Mouse (Mus musculus): Measurements from ENCODE around the gene Prpf8.
"Not testable (repeated sequence)": the region's sequence is repeated elsewhere in the genome, so short reads cannot be mapped to it uniquely, and the experiment has no call there.

Prpf8 gene

DNA sequence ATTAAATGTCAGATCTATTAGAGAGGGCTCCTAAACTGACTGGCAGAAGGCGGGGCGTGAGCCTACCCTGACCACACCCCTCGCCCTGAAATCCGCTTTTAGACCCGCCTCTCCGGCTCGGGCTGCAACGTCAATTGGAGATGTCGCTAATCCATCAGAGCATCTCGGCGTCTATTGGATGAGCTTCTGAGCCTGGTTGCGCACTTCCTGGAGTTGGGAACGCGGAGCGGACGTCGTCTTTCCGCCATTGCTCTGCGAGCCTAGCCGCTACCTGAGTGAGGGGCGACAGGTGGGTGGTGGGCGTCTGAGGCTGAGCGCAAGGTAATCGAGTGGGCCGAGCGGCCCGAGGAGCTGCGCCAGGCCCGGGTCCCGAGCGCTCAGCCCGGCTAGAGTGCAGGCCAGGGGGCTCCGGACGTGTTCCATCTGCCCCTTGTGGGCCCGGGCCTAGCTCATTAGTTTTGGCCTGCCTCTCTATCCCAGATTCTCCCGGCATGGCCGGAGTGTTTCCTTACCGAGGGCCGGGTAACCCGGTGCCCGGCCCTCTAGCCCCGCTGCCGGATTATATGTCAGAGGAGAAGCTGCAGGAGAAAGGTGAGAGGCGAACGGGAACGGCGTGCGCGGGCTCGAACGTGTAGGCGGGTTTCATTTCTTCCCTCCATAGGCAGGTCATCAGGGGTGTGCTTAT is at the start of gene Prpf8:
Gene Prpf8 (plus strand): TSS at position 216 of the 685 bp plus-strand sequence.
- DNase-seq (ENCODE audit: low spot score in 2 of 2) = peak; percentile 97

GRCm38 (mm10) chr11:75438194-75438593 is 48.4 kb upstream of the Prpf8 start:
- DNase-seq (ENCODE audit: low spot score in 2 of 2) = no peak

DNA sequence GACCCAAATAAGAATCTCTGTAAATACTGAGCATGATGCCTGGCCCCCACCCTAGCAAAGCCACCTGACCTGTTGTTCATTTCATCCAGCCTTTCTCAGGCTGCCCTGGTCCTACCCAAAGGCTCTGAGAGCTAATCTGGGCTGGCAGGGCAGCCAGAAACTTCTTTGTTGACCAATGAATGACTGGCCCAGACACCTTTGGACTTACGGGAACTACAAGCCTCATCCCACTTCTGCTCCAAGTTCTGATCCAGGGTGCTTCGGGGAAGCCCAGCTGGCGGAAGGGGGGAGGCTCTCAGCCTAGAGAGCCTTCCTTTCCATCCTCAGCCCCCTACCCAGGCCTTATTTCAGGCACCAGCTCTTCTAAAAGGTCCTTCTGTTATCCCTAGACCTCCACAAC is 47.8 kb upstream of the Prpf8 start:
- DNase-seq (ENCODE audit: low spot score in 2 of 2) = no peak

DNA sequence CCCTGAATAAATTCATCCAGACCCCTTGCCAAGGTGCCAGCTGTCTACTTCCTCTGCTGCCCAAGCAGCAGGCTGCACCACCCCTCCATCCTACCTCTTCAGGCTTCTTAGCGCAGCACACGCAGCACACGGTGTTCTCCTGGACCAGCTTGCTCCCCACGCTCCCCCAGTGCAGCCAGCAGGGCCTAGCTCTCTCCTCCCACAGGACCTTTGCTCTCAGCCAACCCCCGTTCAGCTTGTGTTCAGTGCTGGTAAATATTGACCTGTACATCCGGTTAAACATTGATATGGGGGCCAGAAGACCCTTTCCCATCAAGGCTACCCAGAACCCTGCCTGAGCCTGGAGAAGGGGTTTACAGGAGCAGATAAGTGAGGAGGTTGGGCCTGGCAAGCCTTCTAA is 47.3 kb upstream of the Prpf8 start, which contains the start of gene Serpinf2:
Gene Serpinf2 (minus strand): TSS at position 229 of the 400 bp plus-strand sequence.
- no peak for DNase-seq (ENCODE audit: low spot score in 2 of 2)

- DNase-seq (ENCODE audit: low spot score in 2 of 2) = no peak
Measured at GRCm38 (mm10) chr11:75439951-75440350, 46.7 kb upstream of the Prpf8 start.

DNA sequence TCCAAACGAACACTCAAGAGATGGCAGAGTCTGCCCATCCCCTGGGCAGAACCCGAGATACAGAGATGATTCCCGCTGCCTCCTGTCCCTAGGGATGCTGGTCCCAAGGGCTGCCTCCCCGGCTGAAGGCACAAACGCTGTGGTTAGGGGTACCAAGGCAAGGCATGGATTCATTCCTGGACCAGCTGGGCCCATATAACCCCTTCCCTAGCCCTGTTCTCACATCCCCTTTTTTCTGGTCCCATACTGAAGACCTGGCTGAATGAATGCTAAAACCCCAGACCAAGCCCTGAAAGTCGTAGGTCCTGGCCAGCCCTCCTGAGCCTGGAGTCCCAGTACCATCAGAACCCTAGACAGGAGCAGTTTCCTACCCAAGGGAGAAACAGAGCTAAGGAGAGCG is 45.6 kb upstream of the Prpf8 start:
- DNase-seq (ENCODE audit: low spot score in 2 of 2) = no peak

DNA sequence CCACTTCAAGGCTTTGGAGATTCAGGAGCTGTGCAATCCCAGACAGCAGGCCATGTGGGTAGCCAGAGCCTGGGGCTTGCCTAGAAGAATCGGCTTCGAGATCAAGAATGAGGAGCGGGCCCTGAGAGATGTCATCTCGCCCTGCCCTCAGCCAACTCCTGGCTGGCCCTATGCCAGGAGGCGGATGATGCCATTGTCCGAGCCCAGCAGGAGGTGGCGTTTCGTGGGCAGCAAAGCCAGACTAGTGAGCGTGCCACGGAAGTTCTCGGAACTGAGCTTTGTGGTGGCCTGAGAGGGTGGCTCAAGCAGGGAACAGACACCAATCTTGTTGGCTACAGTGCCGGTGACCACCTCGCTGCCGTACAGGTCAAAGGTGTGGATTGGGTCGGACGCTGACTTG is 45.0 kb upstream of the Prpf8 start:
- no peak for DNase-seq (ENCODE audit: low spot score in 2 of 2)

DNA sequence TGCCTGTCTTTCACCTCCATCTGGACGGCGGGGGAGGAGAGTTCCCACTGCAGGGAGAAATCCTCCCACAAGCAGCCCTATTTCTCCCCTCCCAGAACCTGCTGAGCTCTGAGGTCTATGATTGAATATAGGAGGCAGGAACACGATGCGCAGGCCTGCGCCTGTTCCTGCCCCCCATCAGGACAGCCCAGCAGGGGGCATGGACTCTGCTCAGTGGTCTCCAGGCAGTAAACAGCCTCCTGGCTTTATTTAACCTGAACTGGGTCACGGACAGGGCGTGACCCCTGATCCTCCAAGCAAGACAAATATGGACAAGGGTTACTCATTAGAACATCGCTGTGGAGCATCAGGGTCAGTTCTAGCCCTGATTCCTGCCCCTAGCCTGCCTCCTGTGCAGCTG is 42.9 kb upstream of the Prpf8 start:
- no peak for DNase-seq (ENCODE audit: low spot score in 2 of 2)

DNA sequence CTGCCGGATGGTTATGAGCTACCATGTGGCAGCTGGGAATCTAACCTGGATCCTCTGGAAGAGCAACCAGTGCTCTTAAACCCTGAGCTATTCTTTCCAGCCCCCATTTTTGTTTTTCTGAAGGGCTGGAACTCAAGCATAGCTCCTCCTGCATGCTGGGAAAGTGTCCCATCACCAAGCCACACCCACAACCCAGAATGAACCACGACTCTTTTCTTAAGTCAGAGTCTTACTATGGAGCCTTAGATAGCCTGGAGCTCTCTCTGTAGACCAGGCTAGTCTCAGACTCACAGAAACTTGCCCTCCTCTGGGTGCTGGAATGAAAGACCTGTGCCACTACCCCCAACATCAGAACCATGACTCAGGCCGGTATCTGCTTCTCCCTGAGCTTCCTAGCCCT is 38.0 kb upstream of the Prpf8 start:
- DNase-seq (ENCODE audit: low spot score in 2 of 2) = no peak

DNA sequence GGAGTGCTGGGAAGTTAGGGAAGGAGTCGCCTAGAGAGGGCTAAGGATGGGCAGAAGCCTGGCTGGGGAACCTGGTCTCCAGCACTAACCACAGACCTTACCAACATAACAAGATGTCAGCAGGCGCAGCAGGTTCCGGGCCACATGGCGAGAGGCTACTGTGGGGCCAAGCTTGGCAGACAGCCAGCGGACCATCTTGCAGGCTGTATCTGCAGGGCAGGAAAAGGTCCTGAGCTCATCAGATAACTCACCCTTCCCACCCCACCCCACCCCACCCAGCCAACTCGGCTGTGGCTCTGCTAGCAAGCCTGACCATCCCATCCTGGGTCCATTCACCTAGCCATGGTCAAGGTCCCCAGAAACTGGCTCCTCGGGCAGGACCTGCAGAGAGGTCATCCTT is 36.9 kb upstream of the Prpf8 start:
- no peak for DNase-seq (ENCODE audit: low spot score in 2 of 2)

- no peak for DNase-seq (ENCODE audit: low spot score in 2 of 2)
Measured at GRCm38 (mm10) chr11:75450304-75450908, 36.2 kb upstream of the Prpf8 start.

GRCm38 (mm10) chr11:75450936-75451335 is 35.7 kb upstream of the Prpf8 start:
- no peak for DNase-seq (ENCODE audit: low spot score in 2 of 2)

DNA sequence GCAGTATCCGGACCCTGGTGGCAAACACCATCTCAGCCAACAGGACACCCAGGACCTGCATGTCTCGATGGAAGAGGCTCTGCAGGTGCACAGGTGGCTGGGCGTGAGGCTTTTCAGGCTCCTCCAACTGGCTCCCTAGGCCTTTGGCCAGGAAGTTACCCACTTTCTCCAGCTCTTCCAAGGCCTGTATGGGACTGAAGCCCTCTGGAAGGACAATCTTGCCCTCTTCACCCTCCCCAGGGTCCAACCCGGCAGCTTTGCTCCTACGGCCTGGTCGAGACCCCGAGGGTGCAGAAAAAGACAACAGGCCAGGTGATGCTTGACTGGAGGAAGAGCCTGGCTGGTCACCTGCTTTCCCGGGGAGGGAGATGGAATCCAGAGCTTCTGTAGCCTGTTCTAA is 34.5 kb upstream of the Prpf8 start:
- no peak for DNase-seq (ENCODE audit: low spot score in 2 of 2)

- no peak for DNase-seq (ENCODE audit: low spot score in 2 of 2)
Measured at GRCm38 (mm10) chr11:75452812-75453557, 33.6 kb upstream of the Prpf8 start.

GRCm38 (mm10) chr11:75453991-75454930 is 32.4 kb upstream of the Prpf8 start, which contains the start of gene Wdr81:
TSS of gene Wdr81 (minus strand) at chr11:75454717.
- peak; percentile 82 to 88 for DNase-seq (ENCODE audit: low spot score in 2 of 2)

DNA sequence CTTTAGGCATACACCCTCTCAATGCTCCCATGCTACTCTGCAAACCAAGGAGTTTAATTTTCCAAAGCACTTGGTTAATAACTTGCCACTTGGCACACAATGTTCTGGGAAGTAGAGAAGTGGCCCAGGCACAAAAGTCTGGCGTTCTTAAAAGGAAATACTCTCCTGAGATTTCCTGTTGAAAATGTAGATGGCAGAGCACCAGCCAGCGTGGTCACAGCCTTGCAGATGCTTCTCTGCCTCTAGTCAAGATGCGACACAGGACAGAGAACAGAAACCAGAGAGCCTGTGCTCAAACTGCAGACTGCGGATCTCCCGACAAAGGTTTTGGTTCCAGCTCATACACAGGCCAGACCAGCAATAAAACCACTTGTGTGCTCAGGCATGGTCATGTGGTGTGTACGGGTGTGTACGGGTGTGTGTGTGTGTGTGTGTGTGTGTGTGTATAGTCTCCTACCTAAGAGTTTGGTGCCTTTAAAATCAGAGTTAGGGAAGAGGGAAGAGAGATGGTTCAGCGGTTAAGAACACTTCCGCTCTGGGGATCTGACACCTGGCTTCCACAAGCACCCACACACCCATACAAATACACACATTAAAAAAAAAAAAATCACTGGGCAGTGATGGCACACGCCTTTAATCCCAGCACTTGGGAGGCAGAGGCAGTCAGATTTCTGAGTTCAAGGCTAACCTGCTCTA is 31.4 kb upstream of the Prpf8 start:
- no peak for DNase-seq (ENCODE audit: low spot score in 2 of 2)

- not testable (repeated sequence) for DNase-seq (ENCODE audit: low spot score in 2 of 2)
Measured at GRCm38 (mm10) chr11:75455971-75456370, 30.6 kb upstream of the Prpf8 start.

- DNase-seq (ENCODE audit: low spot score in 2 of 2) = no peak
Measured at GRCm38 (mm10) chr11:75456440-75456871, 30.2 kb upstream of the Prpf8 start.

GRCm38 (mm10) chr11:75458169-75458568 is 28.4 kb upstream of the Prpf8 start:
- DNase-seq (ENCODE audit: low spot score in 2 of 2) = no peak

DNA sequence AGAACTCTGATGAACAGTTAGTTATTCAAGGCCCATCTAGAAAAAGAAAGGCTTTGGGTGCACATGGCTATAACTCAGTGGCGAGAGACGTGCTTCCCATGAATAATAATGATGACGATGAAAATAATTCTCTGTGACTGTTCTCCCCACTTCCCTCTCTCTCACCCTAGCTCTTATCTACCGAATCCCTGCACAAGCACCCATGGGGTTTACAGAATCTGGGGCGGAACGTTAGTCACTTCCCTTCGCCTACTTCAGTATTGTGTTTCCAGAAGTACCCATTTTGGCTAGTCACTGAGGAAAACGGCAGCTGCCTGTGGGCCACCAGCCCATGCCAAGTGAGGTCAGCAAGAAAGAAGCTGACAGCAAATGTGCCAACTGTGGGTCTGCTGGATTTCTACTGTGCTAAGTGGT is 28.0 kb upstream of the Prpf8 start:
- DNase-seq (ENCODE audit: low spot score in 2 of 2) = peak in 1 of 2 experiments; percentile 42

GRCm38 (mm10) chr11:75459141-75459711 is 27.4 kb upstream of the Prpf8 start:
- DNase-seq (ENCODE audit: low spot score in 2 of 2) = no peak
